Mouse (Mus musculus): Measurements from ENCODE around the gene Defa35. TPM values are rescaled to one million over a fixed set of nuclear protein-coding genes. Genes with fewer than 3 reads are reported as not detected.

Gene Defa35
- not detected for polyA plus RNA-seq (2014; fragmentation: Illumina TruSeq; extraction: RNeasy Lipid Tissue Mini Kit (QIAGEN cat#74804); ENCODE audit: low read depth, low replicate concordance)

GRCm38 (mm10) chr8:21064738-21065137 is at the start of gene Defa35:
Gene Defa35 (plus strand): TSS chr8:21065038.

GRCm38 (mm10) chr8:21025245-21025644 is 39.6 kb upstream of the Defa35 start, which contains the start of gene Defa21:
Gene Defa21 (plus strand): TSS chr8:21025545.

GRCm38 (mm10) chr8:21054747-21055146 is 10.1 kb upstream of the Defa35 start, which contains the start of gene Defa23:
Gene Defa23 (plus strand): TSS chr8:21055047.

GRCm38 (mm10) chr8:21084142-21084541 is 19.3 kb downstream of the Defa35 start, which contains the start of gene Defa25:
Gene Defa25 (plus strand): TSS chr8:21084442.

DNA sequence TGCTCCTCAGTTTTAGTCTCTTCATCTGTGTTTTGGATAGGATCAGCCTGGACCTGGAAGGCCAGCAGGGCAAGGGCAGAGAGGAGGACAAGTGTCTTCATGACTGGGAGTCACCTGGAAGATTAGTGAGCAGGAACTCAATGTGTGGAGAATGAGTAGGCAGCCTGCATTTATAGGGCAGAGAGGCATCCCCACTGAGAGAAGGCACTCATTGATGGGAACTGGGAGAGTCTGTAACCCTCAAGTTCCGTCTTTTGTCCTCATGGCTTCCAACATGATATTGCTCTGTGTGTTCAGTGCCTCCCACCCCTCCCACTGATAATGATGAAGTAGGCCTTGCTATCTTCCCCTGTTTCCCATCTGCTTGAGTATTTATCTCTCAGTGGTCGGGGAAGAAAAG is 31.1 kb downstream of the Defa35 start, which contains the start of gene Gm14851:
Gene Gm14851 (minus strand): TSS at position 101 of the 400 bp plus-strand sequence.

Other genes with a start within 250 kb of the Defa35 start
- gene Defb33, start 172.4 kb upstream of the Defa35 start, polyA plus RNA-seq (2014; fragmentation: Illumina TruSeq; extraction: RNeasy Lipid Tissue Mini Kit (QIAGEN cat#74804); ENCODE audit: low read depth, low replicate concordance) = not detected
- gene Gm15056, start 162.4 kb upstream of the Defa35 start, polyA plus RNA-seq (2014; fragmentation: Illumina TruSeq; extraction: RNeasy Lipid Tissue Mini Kit (QIAGEN cat#74804); ENCODE audit: low read depth, low replicate concordance) = not detected
- gene Gm6040, start 143.0 kb upstream of the Defa35 start, polyA plus RNA-seq (2014; fragmentation: Illumina TruSeq; extraction: RNeasy Lipid Tissue Mini Kit (QIAGEN cat#74804); ENCODE audit: low read depth, low replicate concordance) = not detected
- gene AY761185, start 120.3 kb upstream of the Defa35 start, polyA plus RNA-seq (2014; fragmentation: Illumina TruSeq; extraction: RNeasy Lipid Tissue Mini Kit (QIAGEN cat#74804); ENCODE audit: low read depth, low replicate concordance) = not detected
- gene Defa21, start 39.5 kb upstream of the Defa35 start, polyA plus RNA-seq (2014; fragmentation: Illumina TruSeq; extraction: RNeasy Lipid Tissue Mini Kit (QIAGEN cat#74804); ENCODE audit: low read depth, low replicate concordance) = not detected
- not detected for gene Defa23, start 10.0 kb upstream of the Defa35 start, polyA plus RNA-seq (2014; fragmentation: Illumina TruSeq; extraction: RNeasy Lipid Tissue Mini Kit (QIAGEN cat#74804); ENCODE audit: low read depth, low replicate concordance)
- not detected for gene Defa25, start 19.4 kb downstream of the Defa35 start, polyA plus RNA-seq (2014; fragmentation: Illumina TruSeq; extraction: RNeasy Lipid Tissue Mini Kit (QIAGEN cat#74804); ENCODE audit: low read depth, low replicate concordance)
- not detected for gene Gm14851, start 31.0 kb downstream of the Defa35 start, polyA plus RNA-seq (2014; fragmentation: Illumina TruSeq; extraction: RNeasy Lipid Tissue Mini Kit (QIAGEN cat#74804); ENCODE audit: low read depth, low replicate concordance)
- gene Defa30, start 69.6 kb downstream of the Defa35 start, polyA plus RNA-seq (2014; fragmentation: Illumina TruSeq; extraction: RNeasy Lipid Tissue Mini Kit (QIAGEN cat#74804); ENCODE audit: low read depth, low replicate concordance) = not detected
- not detected for gene Defa22, start 97.2 kb downstream of the Defa35 start, polyA plus RNA-seq (2014; fragmentation: Illumina TruSeq; extraction: RNeasy Lipid Tissue Mini Kit (QIAGEN cat#74804); ENCODE audit: low read depth, low replicate concordance)
- gene Defa31, start 126.6 kb downstream of the Defa35 start, polyA plus RNA-seq (2014; fragmentation: Illumina TruSeq; extraction: RNeasy Lipid Tissue Mini Kit (QIAGEN cat#74804); ENCODE audit: low read depth, low replicate concordance) = not detected
- gene Gm15293, start 136.5 kb downstream of the Defa35 start, polyA plus RNA-seq (2014; fragmentation: Illumina TruSeq; extraction: RNeasy Lipid Tissue Mini Kit (QIAGEN cat#74804); ENCODE audit: low read depth, low replicate concordance) = not detected
- not detected for gene Gm15292, start 184.7 kb downstream of the Defa35 start, polyA plus RNA-seq (2014; fragmentation: Illumina TruSeq; extraction: RNeasy Lipid Tissue Mini Kit (QIAGEN cat#74804); ENCODE audit: low read depth, low replicate concordance)